Mouse (Mus musculus): ENCODE measurements around the gene Grrp1.

- TF ChIP-seq CTCF (IDR thresholded peaks at IDR 0.05; ENCODE audit: low read depth, low read length): no peak
- no peak for TF ChIP-seq POLR2A (IDR thresholded peaks at IDR 0.05; ENCODE audit: borderline replicate concordance, low read depth, low read length)
Observed at GRCm38 (mm10) chr4:134298626-134299497, 45.0 kb upstream of the Grrp1 start.

Measured in bone marrow macrophage, adult 2 months (primary cell).